Mouse (Mus musculus): ENCODE measurements around the gene Rps26. TPM values are rescaled to one million over a fixed set of nuclear protein-coding genes. Genes with fewer than 3 reads are reported as not detected.
A peak's percentile ranks its signal among the peaks of the same experiment; 100 is the strongest.
"Not testable (repeated sequence)": the region's sequence is repeated elsewhere in the genome, so short reads cannot be mapped to it uniquely, and the experiment has no call there.

Gene Rps26
- polyA plus RNA-seq, 1 experiment from 2014 or later: 359 TPM

GRCm38 (mm10) chr10:128618570-128618969, 8.0 kb downstream of the Rps26 start:
- Histone ChIP-seq H3K27ac (replicated peaks) (no peak overlapping the region), H3K4me2 (no peak overlapping the region), H3K4me3 (no peak overlapping the region), H3K9ac (no peak overlapping the region), H3K27me3 (no peaks in the 10 kb centered on the region), H3K4me1 (replicated peaks) (no peaks in the 10 kb centered on the region), H3K36me3 (peaks cover 8% of the 10 kb centered on the region), H3K9me3 (no peaks in the 10 kb centered on the region)
- 74% methylated on average over 1 of the region's 1 CpGs for WGBS
- no peak for ATAC-seq (ENCODE audit: low FRiP score, low read depth)

- H3K27me3 ChIP-seq; ATAC-seq (ENCODE audit: low FRiP score, low read depth); H3K9ac ChIP-seq; H3K4me1 ChIP-seq (replicated peaks); H3K36me3 ChIP-seq; H3K27ac ChIP-seq (replicated peaks); H3K9me3 ChIP-seq; H3K4me2 ChIP-seq; H3K4me3 ChIP-seq: not testable (repeated sequence)
- 88% methylated on average over 6 of the region's 7 CpGs for WGBS
These were observed 10.6 kb downstream of the Rps26 start for GRCm38 (mm10) chr10:128615798-128616448.

- 60% methylated on average over 3 of the region's 3 CpGs for WGBS
- ATAC-seq (ENCODE audit: low FRiP score, low read depth): no peak
These were observed 11.6 kb downstream of the Rps26 start for GRCm38 (mm10) chr10:128614934-128615333.

GRCm38 (mm10) chr10:128613820-128614219, 12.7 kb downstream of the Rps26 start:
- H3K9ac ChIP-seq; ATAC-seq (ENCODE audit: low FRiP score, low read depth); H3K4me1 ChIP-seq (replicated peaks); H3K36me3 ChIP-seq; H3K27me3 ChIP-seq; H3K4me3 ChIP-seq; H3K27ac ChIP-seq (replicated peaks); H3K9me3 ChIP-seq; H3K4me2 ChIP-seq: not testable (repeated sequence)
- WGBS: 77% methylated on average over 4 of the region's 4 CpGs

More at GRCm38 (mm10) chr10:128614934-128615333, 11.6 kb downstream of the Rps26 start:
- Histone ChIP-seq H3K4me1 (replicated peaks) (no peaks in the 10 kb centered on the region), H3K4me2 (no peak overlapping the region), H3K27me3 (no peaks in the 10 kb centered on the region), H3K27ac (replicated peaks) (no peak overlapping the region), H3K36me3 (no peaks in the 10 kb centered on the region), H3K9me3 (no peaks in the 10 kb centered on the region), H3K9ac (no peak overlapping the region), H3K4me3 (no peak overlapping the region)

GRCm38 (mm10) chr10:128613154-128613440, 13.4 kb downstream of the Rps26 start:
- H3K4me2 ChIP-seq: no peak overlapping the region
- no peaks in the 10 kb centered on the region for H3K36me3 ChIP-seq
- no peaks in the 10 kb centered on the region for H3K27me3 ChIP-seq
- no peaks in the 10 kb centered on the region for H3K4me1 ChIP-seq (replicated peaks)
- no peaks in the 10 kb centered on the region for H3K9me3 ChIP-seq
- no peak overlapping the region for H3K4me3 ChIP-seq
- H3K9ac ChIP-seq: no peak overlapping the region
- ATAC-seq (ENCODE audit: low FRiP score, low read depth): no peak; the same call in 1 of the 2 replicates
- WGBS: 33% methylated on average over 6 of the region's 6 CpGs
- H3K27ac ChIP-seq (replicated peaks): no peak overlapping the region

GRCm38 (mm10) chr10:128612433-128613153, 14.0 kb downstream of the Rps26 start:
- no peak overlapping the region for H3K27ac ChIP-seq (replicated peaks)
- 15% methylated on average over 16 of the region's 16 CpGs for whole genome bisulfite sequencing
- no peak overlapping the region for H3K9ac ChIP-seq
- no peaks in the 10 kb centered on the region for H3K4me1 ChIP-seq (replicated peaks)
- H3K4me2 ChIP-seq: peak overlapping the region; percentile 5; the same call in 1 of the 2 replicates
- no peak overlapping the region for H3K4me3 ChIP-seq
- H3K9me3 ChIP-seq: no peaks in the 10 kb centered on the region
- no peaks in the 10 kb centered on the region for H3K27me3 ChIP-seq
- peak; percentile 84; the same call in 1 of the 2 replicates for ATAC-seq (ENCODE audit: low FRiP score, low read depth)
- no peaks in the 10 kb centered on the region for H3K36me3 ChIP-seq

- no peak for ATAC-seq (ENCODE audit: low FRiP score, low read depth)
- H3K4me2 ChIP-seq: no peak overlapping the region
- H3K27ac ChIP-seq (replicated peaks): no peak overlapping the region
- H3K4me1 ChIP-seq (replicated peaks): no peaks in the 10 kb centered on the region
- no peak overlapping the region for H3K4me3 ChIP-seq
- no peaks in the 10 kb centered on the region for H3K36me3 ChIP-seq
- no peaks in the 10 kb centered on the region for H3K9me3 ChIP-seq
- H3K27me3 ChIP-seq: no peaks in the 10 kb centered on the region
- no peak overlapping the region for H3K9ac ChIP-seq
- 52% methylated on average over 2 of the region's 2 CpGs for WGBS
These were observed 20.1 kb downstream of the Rps26 start for GRCm38 (mm10) chr10:128606483-128606882.

- Histone ChIP-seq H3K27ac (replicated peaks) (no peak overlapping the region), H3K4me2 (no peak overlapping the region), H3K36me3 (no peaks in the 10 kb centered on the region), H3K27me3 (no peaks in the 10 kb centered on the region), H3K9ac (no peak overlapping the region), H3K9me3 (no peaks in the 10 kb centered on the region), H3K4me1 (replicated peaks) (no peaks in the 10 kb centered on the region), H3K4me3 (no peak overlapping the region)
- no peak for ATAC-seq (ENCODE audit: low FRiP score, low read depth)
- 84% methylated on average over 4 of the region's 4 CpGs for WGBS
These were observed 23.9 kb downstream of the Rps26 start for GRCm38 (mm10) chr10:128602470-128603128.

GRCm38 (mm10) chr10:128601499-128601898, 25.0 kb downstream of the Rps26 start:
- Histone ChIP-seq H3K4me3 (no peak overlapping the region), H3K4me1 (replicated peaks) (no peaks in the 10 kb centered on the region), H3K27ac (replicated peaks) (no peak overlapping the region), H3K27me3 (no peaks in the 10 kb centered on the region), H3K9ac (no peak overlapping the region), H3K9me3 (no peaks in the 10 kb centered on the region), H3K36me3 (no peaks in the 10 kb centered on the region), H3K4me2 (no peak overlapping the region)
- ATAC-seq (ENCODE audit: low FRiP score, low read depth): no peak
- WGBS: 92% methylated on average over 1 of the region's 1 CpGs

- ATAC-seq (ENCODE audit: low FRiP score, low read depth): no peak
These were observed 28.1 kb downstream of the Rps26 start for GRCm38 (mm10) chr10:128598476-128598875.

GRCm38 (mm10) chr10:128592797-128593196, 33.8 kb downstream of the Rps26 start:
- no peaks in the 10 kb centered on the region for H3K9me3 ChIP-seq
- WGBS: 56% methylated on average over 5 of the region's 5 CpGs
- H3K36me3 ChIP-seq: no peaks in the 10 kb centered on the region

More at GRCm38 (mm10) chr10:128598476-128598875, 28.1 kb downstream of the Rps26 start:
- H3K9me3 ChIP-seq: no peaks in the 10 kb centered on the region
- H3K4me1 ChIP-seq (replicated peaks): no peaks in the 10 kb centered on the region
- H3K36me3 ChIP-seq: no peaks in the 10 kb centered on the region
- 85% methylated on average over 2 of the region's 2 CpGs for whole genome bisulfite sequencing
- H3K4me2 ChIP-seq: no peak overlapping the region
- no peaks in the 10 kb centered on the region for H3K27me3 ChIP-seq
- H3K27ac ChIP-seq (replicated peaks): no peak overlapping the region
- H3K9ac ChIP-seq: no peak overlapping the region
- no peak overlapping the region for H3K4me3 ChIP-seq

GRCm38 (mm10) chr10:128591436-128591835, 35.1 kb downstream of the Rps26 start:
- H3K27ac ChIP-seq (replicated peaks): no peak overlapping the region
- no peak overlapping the region for H3K4me2 ChIP-seq
- 91% methylated on average over 6 of the region's 6 CpGs for WGBS
- H3K36me3 ChIP-seq: no peaks in the 10 kb centered on the region
- no peak for ATAC-seq (ENCODE audit: low FRiP score, low read depth)
- peaks cover 18% of the 10 kb centered on the region for H3K4me1 ChIP-seq (replicated peaks)
- H3K9me3 ChIP-seq: no peaks in the 10 kb centered on the region
- no peak overlapping the region for H3K4me3 ChIP-seq
- H3K9ac ChIP-seq: no peak overlapping the region
- peaks cover 32% of the 10 kb centered on the region for H3K27me3 ChIP-seq

More at GRCm38 (mm10) chr10:128592797-128593196, 33.8 kb downstream of the Rps26 start:
- Histone ChIP-seq H3K9ac (no peak overlapping the region), H3K4me1 (replicated peaks) (peaks cover 18% of the 10 kb centered on the region), H3K27me3 (peaks cover 18% of the 10 kb centered on the region), H3K4me2 (no peak overlapping the region), H3K4me3 (no peak overlapping the region), H3K27ac (replicated peaks) (no peak overlapping the region)
- no peak for ATAC-seq (ENCODE audit: low FRiP score, low read depth)

Measured in hindbrain, embryonic 15.5 days (tissue).